Mouse (Mus musculus) stomach, postnatal 0 days (tissue): ENCODE data around the gene Nkx1-2.

ENCODE experiments used
- CTCF ChIP-seq: IDR thresholded peaks from 2 replicates; pipeline ENCODE4 v1.5.1; 2016; ENCODE audit warnings: antibody characterized with exemption, low read depth, mild to moderate bottlenecking, moderate library complexity
- EP300 ChIP-seq: optimal IDR thresholded peaks from 2 replicates; pipeline ENCODE3; 2016; ENCODE audit warnings: antibody characterized with exemption

DNA sequence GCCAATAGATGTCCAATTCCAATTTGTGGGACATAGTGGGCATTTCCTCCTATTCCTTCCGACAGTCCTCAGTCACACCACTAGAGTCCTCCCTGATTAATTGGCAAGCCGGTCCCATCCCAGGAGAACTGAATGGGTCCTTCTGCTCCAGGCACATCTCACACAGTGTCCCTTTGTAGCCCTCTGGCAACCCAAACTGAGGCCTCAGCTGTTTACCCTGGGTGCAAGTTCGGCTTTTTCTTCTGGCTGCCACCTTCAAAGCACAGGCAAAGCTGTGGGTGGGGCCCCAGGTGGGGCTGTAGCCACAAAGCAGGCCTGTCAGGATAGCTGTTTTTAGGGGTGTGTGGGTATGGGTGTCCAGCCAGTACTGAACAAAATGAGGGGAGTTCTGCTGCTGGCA lies 52.3 kb downstream of the Nkx1-2 start:
- TF ChIP-seq CTCF: no peak
- no peak for TF ChIP-seq EP300
